Comparison of ENCODE assay signal across 8 mouse cellular contexts in the genomic region with DNA sequence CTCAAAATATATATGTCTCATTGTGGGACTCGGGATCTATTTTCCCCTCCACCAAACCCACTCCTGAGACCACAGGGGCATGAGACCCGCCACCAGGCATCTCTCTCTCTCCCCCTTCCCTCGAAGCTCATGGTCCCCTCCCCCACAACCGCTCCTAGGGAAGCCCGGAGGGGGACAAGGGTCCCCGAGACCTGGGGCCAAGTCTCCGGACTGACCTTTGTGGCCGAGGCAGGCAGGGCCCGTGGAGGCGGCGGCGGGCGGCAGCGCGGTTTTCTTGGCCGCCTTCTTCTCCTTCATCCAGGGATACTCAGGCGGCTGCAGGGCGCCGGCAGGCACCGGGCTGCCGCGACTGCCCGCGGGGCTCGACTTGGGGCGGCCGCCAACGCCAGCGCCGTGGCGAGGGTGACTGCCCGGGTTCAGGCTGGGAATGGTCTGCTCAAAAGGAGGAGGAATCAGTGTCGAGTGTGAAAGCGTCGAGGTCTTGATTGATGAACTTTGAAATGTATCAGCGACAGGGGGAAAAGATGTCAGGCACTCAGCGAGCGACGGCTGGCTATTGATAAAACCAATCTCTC. TPM values are rescaled to one million over a fixed set of nuclear protein-coding genes. Genes with fewer than 3 reads are reported as not detected.
DNase-seq lines count a peak whose midpoint lies in the region; ATAC-seq and TF ChIP-seq lines count a peak whose summit lies in the region.

No protein-coding gene starts in this region.

- H3K9me3 ChIP-seq in embryonic facial prominence, embryonic 11.5 days (replicated peaks; ENCODE audit: control insufficient read depth, low read length), result no peaks in the 10 kb centered on the region
- H3K9me3 ChIP-seq in neural tube, embryonic 14.5 days (ENCODE audit: control insufficient read depth, low read length), result no peaks in the 10 kb centered on the region

- peaks cover 28% of the 10 kb centered on the region; the same call in 1 of the 2 replicates for H3K27me3 ChIP-seq in liver, adult 2 months (ENCODE audit: control insufficient read depth, insufficient read depth, low read length)
- peaks cover 65% of the 10 kb centered on the region for H3K27me3 ChIP-seq in embryonic facial prominence, embryonic 11.5 days (ENCODE audit: control insufficient read depth, insufficient read depth, low read length)
- no peaks in the 10 kb centered on the region for H3K27me3 ChIP-seq in neural tube, embryonic 14.5 days (ENCODE audit: control insufficient read depth, insufficient read depth, low read length)

- no peak for TF ChIP-seq CTCF in liver, adult 2 months (IDR thresholded peaks at IDR 0.05; ENCODE audit: low read depth, low read length)

- no peaks in the 10 kb centered on the region for H3K79me2 ChIP-seq in liver, adult 2 months (ENCODE audit: control insufficient read depth, insufficient read depth, low read length)

- peak overlapping the region; percentile 65 for H3K4me3 ChIP-seq in liver, adult 2 months (ENCODE audit: insufficient read depth, low read depth, low read length)
- H3K4me3 ChIP-seq in embryonic facial prominence, embryonic 11.5 days (ENCODE audit: low read depth, low read length), result peak overlapping the region; percentile 34
- H3K4me3 ChIP-seq in neural tube, embryonic 14.5 days (ENCODE audit: low read depth, low read length), result peak overlapping the region; percentile 43

- no peaks in the 10 kb centered on the region; the same call in 1 of the 2 replicates for H3K4me1 ChIP-seq in liver, adult 2 months (ENCODE audit: control insufficient read depth, insufficient read depth, low read length)
- H3K4me1 ChIP-seq in embryonic facial prominence, embryonic 11.5 days (ENCODE audit: control insufficient read depth, insufficient read depth, low read length), result no peaks in the 10 kb centered on the region
- H3K4me1 ChIP-seq in neural tube, embryonic 14.5 days (ENCODE audit: control insufficient read depth, insufficient read depth, low read length), result peaks cover 79% of the 10 kb centered on the region

- peak overlapping the region; percentile 19 for H3K4me2 ChIP-seq in embryonic facial prominence, embryonic 11.5 days (ENCODE audit: low read depth, low read length)
- H3K4me2 ChIP-seq in neural tube, embryonic 14.5 days (ENCODE audit: low read depth, low read length), result peak overlapping the region; percentile 81

- no peaks in the 10 kb centered on the region for H3K36me3 ChIP-seq in liver, adult 2 months (ENCODE audit: control insufficient read depth, insufficient read depth, low read length)
- no peaks in the 10 kb centered on the region for H3K36me3 ChIP-seq in embryonic facial prominence, embryonic 11.5 days (replicated peaks; ENCODE audit: control insufficient read depth, insufficient read depth, low read depth, low read length)
- peaks cover 3% of the 10 kb centered on the region; the same call in 1 of the 2 replicates for H3K36me3 ChIP-seq in neural tube, embryonic 14.5 days (ENCODE audit: control insufficient read depth, insufficient read depth, low read length)

- no peak for TF ChIP-seq POLR2A in liver, adult 2 months (IDR thresholded peaks at IDR 0.05; ENCODE audit: extremely low read depth, insufficient read depth, low read length)

- DNase-seq in liver, adult 2 months (ENCODE audit: extremely low read depth, low read depth, low spot score), result no peak
- DNase-seq in liver, result no peak
- peak; percentile 23 for DNase-seq in embryonic facial prominence, embryonic 11.5 days (ENCODE audit: low spot score)
- DNase-seq in kidney, postnatal 14 days, result peak; percentile 49
- DNase-seq in ovary, adult 18-20 months (ENCODE audit: low spot score), result no peak
- DNase-seq in urinary bladder, postnatal 25 days (ENCODE audit: low spot score), result no peak

- no peak for ATAC-seq in embryonic facial prominence, embryonic 11.5 days (replicated peaks; ENCODE audit: insufficient number of reproducible peaks, low FRiP score, low TSS enrichment, low read depth)
- no peak for ATAC-seq in neural tube, embryonic 14.5 days (ENCODE audit: low read depth)
- ATAC-seq in frontal cortex, adult (ENCODE audit: low TSS enrichment), result no peak

- H3K27ac ChIP-seq in liver, adult 2 months (replicated peaks; ENCODE audit: insufficient read depth, low read depth, low read length), result peak overlapping the region; percentile 60
- H3K27ac ChIP-seq in embryonic facial prominence, embryonic 11.5 days (replicated peaks; ENCODE audit: low read depth, low read length), result peak overlapping the region; percentile 76
- H3K27ac ChIP-seq in neural tube, embryonic 14.5 days (ENCODE audit: low read depth, low read length), result peak overlapping the region; percentile 99

- WGBS in liver, adult 2 months, result 4% methylated on average over 39 of the region's 39 CpGs
- WGBS in embryonic facial prominence, embryonic 11.5 days, result under 1% methylated on average over 36 of the region's 39 CpGs
- under 1% methylated on average over 39 of the region's 39 CpGs for WGBS in neural tube, embryonic 14.5 days

- peak overlapping the region; percentile 75 for H3K9ac ChIP-seq in liver, adult 2 months (ENCODE audit: low read depth, low read length)
- H3K9ac ChIP-seq in embryonic facial prominence, embryonic 11.5 days (replicated peaks; ENCODE audit: low read length), result peak overlapping the region; percentile 62
- H3K9ac ChIP-seq in neural tube, embryonic 14.5 days (replicated peaks; ENCODE audit: low read depth, low read length), result peak overlapping the region; percentile 82

RNA-seq across cellular contexts. Expression of gene Hoxa2, which starts 0.5 kb away (rescaled TPM):
- 0.09 and 0.40 TPM in 2 replicates for total RNA-seq in liver, adult 2 months (2014; rRNA removed)
- polyA plus RNA-seq in liver, adult 2 months (2012; rRNA removed), result 0.27 and 0.34 TPM in 2 replicates
- 19.4 and 24.1 TPM in 2 replicates for polyA plus RNA-seq in embryonic facial prominence, embryonic 11.5 days (2014; fragmentation: Nextera tagmentation; extraction: Ambion mirVana)
- polyA plus RNA-seq in neural tube, embryonic 14.5 days (2014; fragmentation: Nextera tagmentation; extraction: Ambion mirVana), result 7.0 and 8.8 TPM in 2 replicates

RNA-seq across cellular contexts. Expression of gene Hoxa1, which starts 6.0 kb away (rescaled TPM):
- total RNA-seq in liver, adult 2 months (2014; rRNA removed), result 0.13 TPM in 1 of 2 replicates, not detected in the other
- 0.10 and 0.18 TPM in 2 replicates for polyA plus RNA-seq in liver, adult 2 months (2012; rRNA removed)
- polyA plus RNA-seq in embryonic facial prominence, embryonic 11.5 days (2014; fragmentation: Nextera tagmentation; extraction: Ambion mirVana), result 1.1 TPM in 2 replicates
- 0.76 and 0.92 TPM in 2 replicates for polyA plus RNA-seq in neural tube, embryonic 14.5 days (2014; fragmentation: Nextera tagmentation; extraction: Ambion mirVana)

RNA-seq across cellular contexts. Expression of gene 5730596B20Rik, which starts 13.2 kb away (rescaled TPM):
- total RNA-seq in liver, adult 2 months (2014; rRNA removed), result 0.09 TPM in 1 of 2 replicates, not detected in the other
- polyA plus RNA-seq in liver, adult 2 months (2012; rRNA removed), result 0.02 TPM in 2 replicates
- polyA plus RNA-seq in embryonic facial prominence, embryonic 11.5 days (2014; fragmentation: Nextera tagmentation; extraction: Ambion mirVana), result 0.13 and 0.22 TPM in 2 replicates
- 1.8 and 2.2 TPM in 2 replicates for polyA plus RNA-seq in neural tube, embryonic 14.5 days (2014; fragmentation: Nextera tagmentation; extraction: Ambion mirVana)

RNA-seq across cellular contexts. Expression of gene Hoxa4, which starts 27.4 kb away (rescaled TPM):
- 0.28 TPM in 1 of 2 replicates, not detected in the other for total RNA-seq in liver, adult 2 months (2014; rRNA removed)
- 0.23 and 0.39 TPM in 2 replicates for polyA plus RNA-seq in liver, adult 2 months (2012; rRNA removed)
- polyA plus RNA-seq in embryonic facial prominence, embryonic 11.5 days (2014; fragmentation: Nextera tagmentation; extraction: Ambion mirVana), result 0.31 and 0.34 TPM in 2 replicates
- polyA plus RNA-seq in neural tube, embryonic 14.5 days (2014; fragmentation: Nextera tagmentation; extraction: Ambion mirVana), result 1.6 and 2.7 TPM in 2 replicates

RNA-seq across cellular contexts. Expression of gene Hoxa5, which starts 40.2 kb away (rescaled TPM):
- 0.28 and 0.40 TPM in 2 replicates for total RNA-seq in liver, adult 2 months (2014; rRNA removed)
- polyA plus RNA-seq in liver, adult 2 months (2012; rRNA removed), result 0.10 and 0.16 TPM in 2 replicates
- 0.39 and 1.4 TPM in 2 replicates for polyA plus RNA-seq in embryonic facial prominence, embryonic 11.5 days (2014; fragmentation: Nextera tagmentation; extraction: Ambion mirVana)
- polyA plus RNA-seq in neural tube, embryonic 14.5 days (2014; fragmentation: Nextera tagmentation; extraction: Ambion mirVana), result 20.9 and 30.6 TPM in 2 replicates

Comparison
In these comparisons a context has a peak if more than half of its experiments do, and no peak if none do; other contexts are left out.
1. DNase-seq: peak in embryonic facial prominence, embryonic 11.5 days (single experiment) and kidney, postnatal 14 days (single experiment); none in liver, adult 2 months (single experiment), liver (single experiment), ovary, adult 18-20 months (single experiment) and urinary bladder, postnatal 25 days (single experiment).
2. Peak in every context shown above with its lines, with median percentiles within 50 percentile points of each other: H3K27ac ChIP-seq, H3K4me3 ChIP-seq and H3K9ac ChIP-seq.